Mouse (Mus musculus) thymus, adult 2 months (tissue): ENCODE results near the gene Lrp1. TPM values are rescaled to one million over a fixed set of nuclear protein-coding genes. Genes with fewer than 3 reads are reported as not detected.

ENCODE experiments used
- DNase-seq: peaks from one replicate; pipeline ENCODE4 v3.0.0; 2021
- H3K27ac ChIP-seq: fragments of 200-500 bp; 2 replicates; pipeline ENCODE4 v1.5.1; 2012; ENCODE audit warnings: low read length, control low read depth; ENCODE audit not compliant: control insufficient read depth, insufficient read depth
- H3K27me3 ChIP-seq: fragments of 200-500 bp; 2 replicates; pipeline ENCODE4 v1.6.1; 2012; ENCODE audit warnings: mild to moderate bottlenecking, low read length, moderate library complexity, mixed read lengths; ENCODE audit not compliant: control insufficient read depth, insufficient read depth
- H3K36me3 ChIP-seq: fragments of 200-500 bp; 2 replicates; pipeline ENCODE4 v1.6.1; 2012; ENCODE audit warnings: mild to moderate bottlenecking, low read length, moderate library complexity; ENCODE audit not compliant: control insufficient read depth, insufficient read depth
- H3K4me1 ChIP-seq: fragments of 200-500 bp; replicated peaks from 2 replicates; pipeline ENCODE4 v1.6.1; 2012; ENCODE audit warnings: low read length; ENCODE audit not compliant: control insufficient read depth, insufficient read depth
- H3K4me3 ChIP-seq: fragments of 200-500 bp; 2 replicates; pipeline ENCODE4 v1.5.1; 2012; ENCODE audit warnings: mild to moderate bottlenecking, low read length, control low read depth, moderate library complexity; ENCODE audit not compliant: control insufficient read depth, insufficient read depth
- CTCF ChIP-seq: fragments of 200-500 bp; IDR thresholded peaks from 2 replicates; pipeline ENCODE4 v1.5.1; 2012; ENCODE audit warnings: mild to moderate bottlenecking, control low read depth, low read length, moderate library complexity, borderline replicate concordance; ENCODE audit not compliant: control insufficient read depth, poor library complexity, insufficient read depth; ENCODE audit errors: extremely low read depth
- POLR2A ChIP-seq: fragments of 200-500 bp; IDR thresholded peaks from 2 replicates; pipeline ENCODE4 v1.6.1; 2012; ENCODE audit warnings: mild to moderate bottlenecking, low read length, control low read depth, moderate library complexity; ENCODE audit not compliant: control insufficient read depth, poor library complexity, insufficient read depth; ENCODE audit errors: extremely low read depth
- WGBS: fragments of 180-500 bp; shearing (Covaris S2); methylation state at CpG from one replicate; pipeline ENCODE4 v1.1.7; 2018; 5-methylcytosine and 5-hydroxymethylcytosine counted together
- polyA plus RNA-seq: library from polyadenylated mRNA; depleted of rRNA; stranded (reverse); fragments of >200 nt; gene quantifications from 2 replicates; pipeline ENCODE4 v1.2.3, GENCODE M21; 2012

Gene Lrp1
- polyA plus RNA-seq, 1 experiment, result 35.3 TPM

GRCm38 (mm10) chr10:127616261-127616679 lies 4.7 kb downstream of the Lrp1 start:
- H3K4me3 ChIP-seq, result no peak overlapping the region
- no peak for DNase-seq
- 91% methylated on average over 7 of the region's 7 CpGs for WGBS
- peaks cover 18% of the 10 kb centered on the region for H3K4me1 ChIP-seq
- no peak overlapping the region for H3K27ac ChIP-seq
- no peak for TF ChIP-seq CTCF
- no peaks in the 10 kb centered on the region for H3K36me3 ChIP-seq
- H3K27me3 ChIP-seq, result no peaks in the 10 kb centered on the region

- Histone ChIP-seq H3K36me3 (no peaks in the 10 kb centered on the region), H3K4me3 (no peak overlapping the region), H3K27ac (no peak overlapping the region), H3K27me3 (no peaks in the 10 kb centered on the region), H3K4me1 (peaks cover 16% of the 10 kb centered on the region)
- WGBS, result 94% methylated on average over 3 of the region's 3 CpGs
- TF ChIP-seq POLR2A (no peak), CTCF (no peak)
- no peak for DNase-seq
Measured at GRCm38 (mm10) chr10:127615591-127615990, 5.4 kb downstream of the Lrp1 start.

- no peak overlapping the region for H3K4me3 ChIP-seq
- no peak for TF ChIP-seq POLR2A
- no peak for TF ChIP-seq CTCF
- peaks cover 15% of the 10 kb centered on the region for H3K4me1 ChIP-seq
- WGBS, result 79% methylated on average over 2 of the region's 2 CpGs
- DNase-seq, result no peak
- H3K27me3 ChIP-seq, result no peaks in the 10 kb centered on the region
- H3K36me3 ChIP-seq, result no peaks in the 10 kb centered on the region
- no peak overlapping the region for H3K27ac ChIP-seq
Measured at GRCm38 (mm10) chr10:127615034-127615374, 5.9 kb downstream of the Lrp1 start.

GRCm38 (mm10) chr10:127614236-127615033 lies 6.5 kb downstream of the Lrp1 start:
- Histone ChIP-seq H3K4me3 (no peak overlapping the region), H3K36me3 (no peaks in the 10 kb centered on the region), H3K27ac (no peak overlapping the region), H3K27me3 (no peaks in the 10 kb centered on the region), H3K4me1 (peaks cover 15% of the 10 kb centered on the region)
- 56% methylated on average over 12 of the region's 12 CpGs for WGBS
- TF ChIP-seq POLR2A (no peak), CTCF (no peak)
- no peak for DNase-seq

GRCm38 (mm10) chr10:127612079-127612775 lies 8.7 kb downstream of the Lrp1 start:
- Histone ChIP-seq H3K4me3 (no peak overlapping the region), H3K27ac (no peak overlapping the region), H3K27me3 (no peaks in the 10 kb centered on the region), H3K36me3 (no peaks in the 10 kb centered on the region), H3K4me1 (peaks cover 15% of the 10 kb centered on the region)
- WGBS, result 94% methylated on average over 14 of the region's 14 CpGs
- DNase-seq, result no peak
- no peak for TF ChIP-seq POLR2A
- no peak for TF ChIP-seq CTCF

- no peak overlapping the region for H3K27ac ChIP-seq
- TF ChIP-seq CTCF, result no peak
- no peak for TF ChIP-seq POLR2A
- no peaks in the 10 kb centered on the region for H3K27me3 ChIP-seq
- WGBS, result 94% methylated on average over 9 of the region's 9 CpGs
- peaks cover 11% of the 10 kb centered on the region for H3K4me1 ChIP-seq
- H3K4me3 ChIP-seq, result no peak overlapping the region
- H3K36me3 ChIP-seq, result no peaks in the 10 kb centered on the region
- no peak for DNase-seq
Measured at GRCm38 (mm10) chr10:127610066-127610415, 10.9 kb downstream of the Lrp1 start.
